Mouse (Mus musculus): ENCODE data around the gene Fto. TPM values are rescaled to one million over a fixed set of nuclear protein-coding genes. Genes with fewer than 3 reads are reported as not detected.
A peak's percentile ranks its signal among the peaks of the same experiment; 100 is the strongest.

The Fto gene
- polyA plus RNA-seq, 1 experiment from 2014 or later = 55.3 TPM

DNA sequence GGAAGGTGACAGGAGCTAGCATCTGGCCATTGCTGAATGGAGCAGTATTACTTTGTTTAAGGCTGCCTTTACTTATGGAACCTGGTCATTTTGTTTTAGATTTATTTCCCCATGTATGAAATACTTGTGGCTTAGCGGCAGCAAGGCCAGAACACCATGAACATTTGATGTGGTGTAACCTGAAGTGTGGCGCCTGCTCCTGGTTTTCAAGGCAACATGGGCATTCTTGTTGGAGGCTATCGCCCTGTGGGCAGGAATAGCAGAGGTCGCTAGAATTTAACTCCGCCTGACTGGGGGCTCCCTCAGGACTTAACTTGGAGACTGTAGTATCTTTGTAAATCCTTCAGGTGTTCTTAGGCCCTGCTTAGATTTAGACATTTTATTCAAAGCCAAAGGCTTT lies 132.7 kb downstream of the Fto start:
- WGBS = 66% methylated on average over 5 of the region's 5 CpGs
- H3K27ac ChIP-seq = peak overlapping the region; percentile 87
- 0 out of 2 replicates have a peak, but pooled peaks cover 3% of the 10 kb centered on the region for H3K36me3 ChIP-seq (ENCODE audit: insufficient read depth, low read length)
- TF ChIP-seq CTCF (IDR thresholded peaks at IDR 0.05; ENCODE audit: low read depth) = no peak
- H3K4me2 ChIP-seq (ENCODE audit: low read length) = no peak overlapping the region
- no peak for DNase-seq (ENCODE audit: low spot score)
- no peak overlapping the region for H3K4me3 ChIP-seq (replicated peaks; ENCODE audit: low read depth, low read length)
- H3K9ac ChIP-seq (ENCODE audit: low read depth, low read length) = no peak overlapping the region
- no peaks in the 10 kb centered on the region for H3K9me3 ChIP-seq (replicated peaks; ENCODE audit: low read length)
- H3K27me3 ChIP-seq (ENCODE audit: insufficient read depth, low read length) = no peaks in the 10 kb centered on the region
- no peak for ATAC-seq (replicated peaks; ENCODE audit: low FRiP score, low read depth)
- peaks cover 24% of the 10 kb centered on the region; the same call in 1 of the 2 replicates for H3K4me1 ChIP-seq (replicated peaks; ENCODE audit: insufficient read depth, low read length)

DNA sequence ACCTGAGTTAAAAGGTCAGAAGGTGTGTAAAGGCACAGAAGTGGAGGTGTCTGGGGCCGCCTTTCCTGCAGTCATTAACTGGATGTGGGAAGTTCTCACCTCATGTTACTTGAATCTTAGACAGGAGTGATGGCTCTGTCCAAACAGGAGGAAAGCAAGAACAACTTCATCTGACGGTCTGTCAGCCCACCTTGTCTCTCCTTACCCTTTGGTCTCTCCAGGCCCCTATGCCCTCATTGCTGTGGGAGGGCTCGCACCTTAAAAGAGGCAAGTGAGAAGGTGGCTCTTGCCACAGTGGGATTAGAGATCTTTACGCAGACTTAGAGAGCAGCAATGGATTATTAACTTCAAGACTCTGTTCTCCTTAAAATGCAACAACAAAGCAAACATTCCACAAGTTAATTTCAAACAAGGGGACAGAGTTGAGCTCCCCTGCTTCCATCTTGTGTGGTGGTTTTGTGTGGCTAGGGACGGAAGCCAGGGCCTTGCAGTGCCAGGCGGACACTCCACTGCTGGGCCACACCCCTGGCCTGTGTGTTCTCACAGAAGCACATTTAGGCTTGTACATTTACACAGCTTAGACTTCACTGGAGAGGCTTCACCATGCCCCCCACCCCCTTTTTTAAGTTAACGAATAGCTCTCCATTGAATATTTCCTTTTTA lies 135.5 kb downstream of the Fto start:
- Histone ChIP-seq H3K4me2 (ENCODE audit: low read length) (no peak overlapping the region), H3K36me3 (ENCODE audit: insufficient read depth, low read length) (no peaks in the 10 kb centered on the region), H3K27ac (peak overlapping the region; percentile 62; the same call in 1 of the 2 replicates), H3K27me3 (ENCODE audit: insufficient read depth, low read length) (no peaks in the 10 kb centered on the region), H3K4me3 (replicated peaks; ENCODE audit: low read depth, low read length) (no peak overlapping the region), H3K9me3 (replicated peaks; ENCODE audit: low read length) (no peaks in the 10 kb centered on the region), H3K4me1 (replicated peaks; ENCODE audit: insufficient read depth, low read length) (peaks cover 24% of the 10 kb centered on the region; the same call in 1 of the 2 replicates), H3K9ac (ENCODE audit: low read depth, low read length) (no peak overlapping the region)
- no peak for TF ChIP-seq CTCF (IDR thresholded peaks at IDR 0.05; ENCODE audit: low read depth)
- WGBS = 74% methylated on average over 7 of the region's 7 CpGs
- DNase-seq (ENCODE audit: low spot score) (peak; percentile 25), ATAC-seq (replicated peaks; ENCODE audit: low FRiP score, low read depth) (peak; percentile 50; the same call in 1 of the 2 replicates)

DNA sequence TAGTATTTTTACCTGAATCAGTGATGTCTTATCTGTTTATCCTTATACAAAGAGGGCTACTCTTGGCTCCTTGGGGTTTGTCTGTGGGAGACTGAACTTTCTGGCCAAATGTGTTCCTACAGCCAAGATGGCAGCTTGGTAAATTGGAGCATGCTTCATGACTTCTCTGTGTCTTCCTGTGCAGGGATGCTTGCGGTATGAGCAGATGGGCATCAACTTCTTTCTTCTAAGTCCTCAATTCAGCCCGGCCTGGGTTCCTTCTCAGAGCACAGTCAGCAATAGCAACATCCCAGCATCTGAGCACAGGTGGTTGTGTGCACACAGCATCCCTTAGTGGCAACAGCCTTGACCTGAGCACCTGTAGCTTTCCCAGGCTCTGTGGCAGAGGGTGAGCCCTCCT lies 141.6 kb downstream of the Fto start:
- ATAC-seq (replicated peaks; ENCODE audit: low FRiP score, low read depth) (no peak), DNase-seq (ENCODE audit: low spot score) (no peak)
- Histone ChIP-seq H3K4me2 (ENCODE audit: low read length) (no peak overlapping the region), H3K27ac (no peak overlapping the region), H3K36me3 (ENCODE audit: insufficient read depth, low read length) (no peaks in the 10 kb centered on the region), H3K9me3 (replicated peaks; ENCODE audit: low read length) (no peaks in the 10 kb centered on the region), H3K9ac (ENCODE audit: low read depth, low read length) (no peak overlapping the region), H3K4me1 (replicated peaks; ENCODE audit: insufficient read depth, low read length) (no peaks in the 10 kb centered on the region), H3K4me3 (replicated peaks; ENCODE audit: low read depth, low read length) (no peak overlapping the region), H3K27me3 (ENCODE audit: insufficient read depth, low read length) (no peaks in the 10 kb centered on the region)
- 93% methylated on average over 2 of the region's 2 CpGs for WGBS
- no peak for TF ChIP-seq CTCF (IDR thresholded peaks at IDR 0.05; ENCODE audit: low read depth)

- H3K9ac ChIP-seq (ENCODE audit: low read depth, low read length) = no peak overlapping the region
- no peaks in the 10 kb centered on the region for H3K9me3 ChIP-seq (replicated peaks; ENCODE audit: low read length)
- H3K36me3 ChIP-seq (ENCODE audit: insufficient read depth, low read length) = no peaks in the 10 kb centered on the region
- no peak overlapping the region for H3K4me3 ChIP-seq (replicated peaks; ENCODE audit: low read depth, low read length)
- DNase-seq (ENCODE audit: low spot score) = no peak
- no peak overlapping the region for H3K27ac ChIP-seq
- no peaks in the 10 kb centered on the region for H3K27me3 ChIP-seq (ENCODE audit: insufficient read depth, low read length)
- no peak for TF ChIP-seq CTCF (IDR thresholded peaks at IDR 0.05; ENCODE audit: low read depth)
- no peaks in the 10 kb centered on the region for H3K4me1 ChIP-seq (replicated peaks; ENCODE audit: insufficient read depth, low read length)
- WGBS = 89% methylated on average over 5 of the region's 5 CpGs
- no peak overlapping the region for H3K4me2 ChIP-seq (ENCODE audit: low read length)
- ATAC-seq (replicated peaks; ENCODE audit: low FRiP score, low read depth) = no peak
Measured at GRCm38 (mm10) chr8:91455591-91455990, 142.3 kb downstream of the Fto start.

DNA sequence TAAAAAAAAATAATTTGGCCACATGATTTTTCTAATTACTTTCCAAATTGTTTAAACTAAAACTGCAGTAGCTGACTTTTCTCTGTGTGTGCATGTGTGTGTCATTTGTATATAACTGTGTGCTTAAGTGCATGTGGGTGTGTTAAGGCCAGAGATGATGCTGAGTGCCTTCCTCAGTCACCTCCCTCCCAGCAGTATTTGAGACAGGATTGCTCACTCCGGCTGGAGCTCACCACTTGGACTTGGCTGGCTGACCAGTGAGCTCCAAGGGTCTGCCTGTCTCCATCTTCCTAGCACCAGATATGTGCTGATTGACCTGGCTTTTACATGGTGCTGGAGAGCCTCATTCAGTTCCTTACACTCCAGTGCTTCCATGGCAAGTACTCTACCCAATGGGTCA lies 144.7 kb downstream of the Fto start:
- ATAC-seq (replicated peaks; ENCODE audit: low FRiP score, low read depth) = no peak
- H3K4me3 ChIP-seq (replicated peaks; ENCODE audit: low read depth, low read length) = no peak overlapping the region
- H3K27ac ChIP-seq = no peak overlapping the region
- TF ChIP-seq CTCF (IDR thresholded peaks at IDR 0.05; ENCODE audit: low read depth) = no peak
- no peak for DNase-seq (ENCODE audit: low spot score)
- H3K9ac ChIP-seq (ENCODE audit: low read depth, low read length) = no peak overlapping the region
- H3K4me1 ChIP-seq (replicated peaks; ENCODE audit: insufficient read depth, low read length) = no peaks in the 10 kb centered on the region
- no peaks in the 10 kb centered on the region for H3K9me3 ChIP-seq (replicated peaks; ENCODE audit: low read length)
- 75% methylated on average over 1 of the region's 1 CpGs for WGBS
- no peaks in the 10 kb centered on the region for H3K27me3 ChIP-seq (ENCODE audit: insufficient read depth, low read length)
- no peak overlapping the region for H3K4me2 ChIP-seq (ENCODE audit: low read length)
- no peaks in the 10 kb centered on the region for H3K36me3 ChIP-seq (ENCODE audit: insufficient read depth, low read length)

DNA sequence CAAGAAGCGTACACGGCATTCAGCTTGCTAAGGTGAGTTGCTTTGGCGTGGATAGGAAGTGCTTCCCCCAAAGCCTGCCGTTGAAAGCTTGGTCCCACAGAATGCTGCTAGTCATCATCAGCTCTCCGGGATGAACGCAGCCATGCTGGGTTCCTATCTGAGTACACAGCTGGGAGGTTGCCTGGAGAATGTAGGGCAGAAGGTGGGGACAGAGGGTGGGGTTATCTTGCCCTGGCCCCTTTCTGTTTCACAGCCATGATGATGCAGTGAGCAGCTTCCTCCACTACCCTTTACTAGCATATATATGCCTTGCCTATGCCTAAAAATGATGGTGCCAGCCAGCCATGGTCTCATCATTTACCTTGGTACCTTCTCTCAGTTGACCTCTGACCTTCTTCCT lies 147.6 kb downstream of the Fto start:
- no peak for TF ChIP-seq CTCF (IDR thresholded peaks at IDR 0.05; ENCODE audit: low read depth)
- Histone ChIP-seq H3K4me1 (replicated peaks; ENCODE audit: insufficient read depth, low read length) (no peaks in the 10 kb centered on the region), H3K27ac (no peak overlapping the region), H3K4me3 (replicated peaks; ENCODE audit: low read depth, low read length) (no peak overlapping the region), H3K9me3 (replicated peaks; ENCODE audit: low read length) (no peaks in the 10 kb centered on the region), H3K9ac (ENCODE audit: low read depth, low read length) (no peak overlapping the region), H3K36me3 (ENCODE audit: insufficient read depth, low read length) (no peaks in the 10 kb centered on the region), H3K4me2 (ENCODE audit: low read length) (no peak overlapping the region), H3K27me3 (ENCODE audit: insufficient read depth, low read length) (no peaks in the 10 kb centered on the region)
- DNase-seq (ENCODE audit: low spot score) = no peak
- ATAC-seq (replicated peaks; ENCODE audit: low FRiP score, low read depth) = no peak
- WGBS = 96% methylated on average over 6 of the region's 6 CpGs

DNA sequence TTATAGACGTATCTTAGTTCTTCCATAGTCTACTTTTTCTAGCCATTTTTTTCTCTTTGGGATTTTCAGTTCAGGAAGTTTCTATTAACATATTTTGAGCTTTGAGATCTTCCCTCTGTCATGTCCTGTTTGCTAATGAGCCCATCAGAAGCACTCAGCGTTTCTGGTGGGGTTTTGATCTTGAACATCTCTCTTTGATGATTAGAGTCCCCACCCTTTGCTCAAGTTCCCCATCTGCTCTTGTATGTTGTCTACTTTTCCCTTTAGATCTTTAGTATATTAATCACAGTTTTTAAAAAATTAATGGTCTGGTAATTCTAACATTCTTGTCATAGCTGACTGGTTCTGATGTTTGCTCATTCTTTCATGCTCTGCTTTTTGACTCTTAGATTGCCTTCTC lies 150.4 kb downstream of the Fto start:
- Histone ChIP-seq H3K27ac (no peak overlapping the region), H3K9ac (ENCODE audit: low read depth, low read length) (no peak overlapping the region), H3K4me2 (ENCODE audit: low read length) (no peak overlapping the region), H3K9me3 (replicated peaks; ENCODE audit: low read length) (no peaks in the 10 kb centered on the region), H3K4me1 (replicated peaks; ENCODE audit: insufficient read depth, low read length) (no peaks in the 10 kb centered on the region), H3K36me3 (ENCODE audit: insufficient read depth, low read length) (no peaks in the 10 kb centered on the region), H3K27me3 (ENCODE audit: insufficient read depth, low read length) (no peaks in the 10 kb centered on the region), H3K4me3 (replicated peaks; ENCODE audit: low read depth, low read length) (no peak overlapping the region)
- WGBS = 63% methylated on average over 2 of the region's 2 CpGs
- TF ChIP-seq CTCF (IDR thresholded peaks at IDR 0.05; ENCODE audit: low read depth) = no peak
- no peak for ATAC-seq (replicated peaks; ENCODE audit: low FRiP score, low read depth)
- no peak for DNase-seq (ENCODE audit: low spot score)
